Mouse (Mus musculus) right cerebral cortex, postnatal 4 days (tissue): ENCODE results near the gene Inpp1.
A peak's percentile ranks its signal among the peaks of the same experiment; 100 is the strongest.
"Not testable (repeated sequence)": the region's sequence is repeated elsewhere in the genome, so short reads cannot be mapped to it uniquely, and the experiment has no call there.

Experiments used
- DNase-seq: peaks from one replicate; pipeline ENCODE4 v3.0.0-alpha.2; 2022

Inpp1 gene

GRCm38 (mm10) chr1:52816910-52817812, at the start of gene Inpp1:
Inpp1 (minus strand) TSS chr1:52817688.
- peak; percentile 63 for DNase-seq

GRCm38 (mm10) chr1:52866007-52866406, 48.5 kb upstream of the Inpp1 start:
- DNase-seq = no peak

- no peak for DNase-seq
Observed at GRCm38 (mm10) chr1:52864220-52864619, 46.7 kb upstream of the Inpp1 start.

DNA sequence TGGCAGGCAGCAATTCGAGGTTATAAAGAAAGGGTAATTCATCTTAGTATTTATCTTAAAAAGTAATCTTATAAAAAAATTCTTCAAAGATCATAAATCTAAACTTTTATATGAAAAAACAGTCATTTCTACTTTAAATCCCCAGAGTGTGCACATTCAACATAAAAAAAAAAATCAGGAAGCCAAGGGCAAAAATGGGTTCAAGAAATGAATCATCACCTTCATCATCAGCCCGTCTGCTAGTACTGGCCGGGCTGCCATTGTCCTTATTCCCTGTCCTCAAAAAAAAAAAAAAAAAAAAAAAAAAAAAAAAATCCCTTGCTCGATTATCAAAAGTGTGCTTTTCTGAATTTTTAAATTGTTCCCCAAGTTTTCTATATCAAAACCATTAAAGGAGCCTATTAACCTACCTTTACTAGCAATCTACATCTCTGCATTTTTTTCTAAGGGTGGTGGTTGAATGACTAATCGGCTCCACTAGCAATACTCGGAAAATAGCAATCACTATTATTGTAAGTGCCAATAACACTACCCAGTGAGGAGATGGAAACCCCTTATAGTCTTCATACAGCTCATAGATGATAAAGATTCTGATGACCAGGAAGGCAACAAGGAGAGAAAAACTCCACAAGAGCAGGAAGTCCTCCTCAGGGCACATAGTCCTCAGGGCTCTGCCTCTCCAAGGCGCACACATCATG, 38.6 kb upstream of the Inpp1 start:
- no peak for DNase-seq

DNA sequence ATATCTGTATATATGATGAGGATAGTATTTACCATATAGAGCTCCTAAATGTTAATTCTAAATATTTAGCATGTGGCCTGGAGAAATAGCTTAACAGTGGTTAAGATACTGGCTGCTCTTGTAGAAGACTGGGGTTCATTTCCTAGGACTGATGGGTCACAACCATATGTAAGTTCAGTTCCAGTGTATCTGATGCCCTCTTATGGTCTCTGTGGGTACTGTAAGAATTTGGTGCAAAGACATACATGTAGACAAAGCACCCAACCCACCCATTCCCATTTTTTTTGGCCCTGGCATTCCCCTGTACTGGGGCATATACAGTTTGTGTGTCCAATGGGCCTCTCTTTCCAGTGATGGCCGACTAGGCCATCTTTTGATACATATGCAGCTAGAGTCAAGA, 36.5 kb upstream of the Inpp1 start:
- not testable (repeated sequence) for DNase-seq

- DNase-seq = no peak
Observed at GRCm38 (mm10) chr1:52849422-52849821, 31.9 kb upstream of the Inpp1 start.

DNA sequence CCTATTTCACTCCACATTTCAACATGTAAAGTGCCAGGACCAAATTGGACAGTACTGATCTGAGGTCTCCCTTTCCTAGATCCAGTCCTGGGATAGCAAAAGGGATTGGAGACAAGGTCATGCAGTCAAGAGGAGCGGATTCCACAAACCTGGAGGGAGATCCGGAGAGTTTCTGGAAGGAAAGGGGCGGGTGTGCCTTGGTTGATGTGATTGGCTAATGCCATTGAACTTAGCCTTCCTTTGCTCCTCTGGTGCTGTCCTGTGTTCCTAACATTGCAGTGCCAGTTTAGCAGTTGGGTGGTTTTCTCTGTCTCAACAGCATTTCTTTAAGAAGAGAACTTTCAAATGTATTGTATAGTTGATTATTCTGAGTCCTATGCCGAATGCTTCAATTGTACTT, 29.1 kb upstream of the Inpp1 start:
- DNase-seq = no peak

DNA sequence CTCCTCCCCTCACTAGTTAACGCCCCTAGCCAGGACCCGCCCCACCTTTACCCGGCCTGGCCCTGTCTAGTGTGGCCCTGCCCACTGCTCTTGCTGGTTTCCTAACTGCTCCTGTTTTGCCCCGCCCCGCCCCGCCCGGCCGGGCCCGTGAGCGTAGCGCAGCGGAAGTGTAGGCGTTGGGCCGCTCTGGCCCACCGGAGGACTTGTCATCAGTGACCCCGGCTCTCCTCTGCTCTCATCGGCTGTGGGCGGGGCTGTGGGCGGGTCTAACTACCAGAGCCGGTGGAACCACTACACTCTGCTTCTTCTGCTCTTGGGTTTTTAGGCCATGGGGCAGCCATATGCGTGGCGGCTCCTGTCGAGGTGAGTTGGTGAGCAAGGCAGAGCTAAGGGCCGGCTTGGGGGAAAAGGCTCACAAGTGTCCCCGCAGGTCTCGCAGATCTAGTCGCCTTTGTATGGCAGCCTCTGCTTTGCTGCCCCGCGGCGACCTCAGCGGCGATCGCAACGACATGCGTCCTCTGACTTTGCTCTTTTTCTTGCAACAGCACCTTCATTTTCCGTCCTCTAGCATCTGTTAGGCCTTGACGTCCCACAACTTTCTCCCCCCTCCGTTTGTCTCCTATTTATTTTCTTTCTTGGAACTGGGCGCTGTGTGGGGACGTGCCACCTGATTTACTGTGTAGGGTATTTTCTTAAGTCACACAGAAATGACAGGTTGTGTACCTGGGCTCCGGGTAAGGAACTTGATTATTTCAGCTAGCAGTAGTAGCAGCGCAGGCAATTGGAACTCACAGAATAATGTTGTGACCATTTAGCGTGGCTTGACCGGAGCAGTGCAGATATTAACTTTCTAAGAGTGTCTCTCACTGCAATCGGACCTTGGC, 27.5 kb upstream of the Inpp1 start, which contains the start of gene Hibch:
Gene Hibch (plus strand): TSS at position 148 of the 884 bp plus-strand sequence.
- DNase-seq = peak; percentile 91

- no peak for DNase-seq
Observed at GRCm38 (mm10) chr1:52844354-52844753, 26.9 kb upstream of the Inpp1 start.

DNA sequence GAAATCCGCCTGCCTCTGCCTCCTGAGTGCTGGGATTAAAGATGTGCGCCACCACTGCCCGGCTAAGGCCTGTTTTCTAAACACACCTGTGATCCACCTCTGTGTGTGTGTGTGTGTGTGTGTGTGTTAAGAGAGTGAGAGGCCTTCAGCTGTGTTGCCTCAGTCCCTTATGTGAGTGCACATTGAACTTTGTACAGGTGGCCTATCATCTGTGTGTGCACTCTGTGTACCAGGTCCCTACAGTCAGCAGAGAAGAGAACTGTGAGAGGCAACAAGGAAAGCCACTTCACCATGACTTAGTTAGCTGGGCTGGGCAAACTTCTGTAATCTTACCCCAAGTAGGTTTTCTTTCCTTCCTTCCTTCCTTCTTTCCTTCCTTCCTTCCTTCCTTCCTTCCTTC, 21.6 kb upstream of the Inpp1 start:
- DNase-seq = no peak

GRCm38 (mm10) chr1:52817813-52818147, 292 bp upstream of the Inpp1 start:
- DNase-seq = no peak

GRCm38 (mm10) chr1:52816232-52816891, 1.1 kb downstream of the Inpp1 start:
- DNase-seq = no peak

GRCm38 (mm10) chr1:52808456-52808855, 9.0 kb downstream of the Inpp1 start:
- DNase-seq = no peak

- DNase-seq = no peak
Observed at GRCm38 (mm10) chr1:52805041-52805440, 12.4 kb downstream of the Inpp1 start.

GRCm38 (mm10) chr1:52802406-52802975, 15.0 kb downstream of the Inpp1 start:
- DNase-seq = no peak

- DNase-seq = no peak
Observed at GRCm38 (mm10) chr1:52801651-52802050, 15.8 kb downstream of the Inpp1 start.

DNA sequence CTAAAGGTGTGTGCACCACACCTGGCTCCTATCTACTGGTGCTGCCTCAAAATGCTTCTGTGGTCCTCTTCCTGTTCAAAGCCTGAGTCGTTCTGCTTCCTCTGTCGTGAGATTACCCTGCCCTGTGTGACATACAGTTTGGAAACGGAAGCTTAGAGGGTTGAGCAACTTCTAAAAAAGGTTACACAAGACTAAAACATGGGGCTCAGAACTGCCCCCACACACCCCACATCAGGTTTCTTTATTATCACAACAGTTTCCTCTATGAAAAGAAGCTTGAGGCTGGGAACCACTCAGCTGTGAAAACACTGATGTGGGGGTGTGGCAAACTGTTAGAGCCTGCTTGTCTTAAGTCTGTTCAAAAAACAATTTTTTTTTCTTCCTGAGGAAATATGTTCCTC, 17.1 kb downstream of the Inpp1 start:
- no peak for DNase-seq

DNA sequence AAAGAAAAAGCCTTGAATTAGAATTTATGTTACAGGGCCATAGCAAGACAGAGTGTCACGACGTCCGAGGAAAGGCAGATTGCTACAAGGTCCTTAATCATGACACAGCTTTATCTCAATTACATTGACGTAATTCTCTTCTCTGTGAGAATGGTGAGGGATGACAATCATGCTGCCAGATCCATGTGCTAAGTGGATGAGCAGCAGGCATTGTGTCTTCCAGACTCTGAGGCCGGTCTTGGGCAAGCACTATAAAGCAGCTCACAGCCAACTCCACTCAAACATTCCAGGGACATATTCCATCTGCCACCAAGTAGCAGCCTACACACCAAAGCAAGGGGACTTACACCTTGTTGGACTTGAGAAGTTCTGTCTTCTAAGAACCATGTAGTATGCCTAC, 17.7 kb downstream of the Inpp1 start:
- DNase-seq = no peak

- DNase-seq = no peak
Observed at GRCm38 (mm10) chr1:52799056-52799726, 18.3 kb downstream of the Inpp1 start.

DNA sequence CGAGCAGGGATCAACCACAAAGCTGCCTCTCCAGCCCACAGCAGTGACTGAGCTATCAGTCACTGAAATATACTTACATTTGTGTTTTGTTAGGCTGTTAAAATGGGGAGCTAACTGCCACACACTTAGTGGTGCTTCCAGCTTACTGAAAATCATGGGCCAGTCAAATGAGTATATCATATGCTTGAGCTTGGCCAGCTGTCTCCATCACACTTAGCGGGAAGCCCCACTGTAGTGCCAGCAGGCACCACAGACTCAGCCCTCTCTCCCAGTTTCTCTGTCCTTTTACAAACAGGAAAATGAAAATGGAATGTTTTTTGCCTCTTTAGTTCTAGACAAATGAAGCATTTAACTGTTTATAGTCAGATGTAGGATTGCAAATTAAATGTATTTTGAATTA, 21.6 kb downstream of the Inpp1 start:
- DNase-seq = no peak

- DNase-seq = no peak
Observed at GRCm38 (mm10) chr1:52793692-52794091, 23.8 kb downstream of the Inpp1 start.

DNA sequence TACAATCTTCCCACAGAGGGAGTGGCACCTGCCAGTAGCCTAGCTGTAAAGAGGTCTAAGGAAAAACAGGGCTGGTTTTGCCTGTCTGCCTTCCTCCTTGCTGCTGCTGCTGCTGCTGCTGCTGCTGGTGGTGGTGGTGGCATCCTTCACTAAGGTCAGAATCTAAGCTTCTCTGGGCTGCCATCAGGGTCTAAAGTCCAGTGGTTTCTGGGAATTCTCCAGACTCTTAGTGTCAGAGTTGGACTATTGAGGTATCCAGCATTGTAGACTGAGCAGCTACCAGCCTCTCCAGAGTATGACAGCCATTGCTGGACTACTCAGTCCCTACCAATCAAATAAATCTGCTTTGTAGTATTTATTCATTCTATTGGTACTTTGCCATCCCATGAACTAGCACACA, 24.8 kb downstream of the Inpp1 start:
- DNase-seq = no peak
